Mouse (Mus musculus): ENCODE data around the gene Kcnb1.

GRCm38 (mm10) chr2:167181096-167181495 is 8.9 kb downstream of the Kcnb1 start:
- no peak for TF ChIP-seq CTCF (IDR thresholded peaks at IDR 0.05; ENCODE audit: control insufficient read depth, insufficient read depth, insufficient read length)
- no peak for TF ChIP-seq MAX (IDR thresholded peaks at IDR 0.05)
- TF ChIP-seq MYOD1 (IDR thresholded peaks at IDR 0.05; ENCODE audit: control insufficient read depth, insufficient read length, low read depth) = no peak
- no peak for TF ChIP-seq CEBPB (IDR thresholded peaks at IDR 0.05; ENCODE audit: low read depth)
- TF ChIP-seq FOSL1 (IDR thresholded peaks at IDR 0.05; ENCODE audit: insufficient read depth, low read length, poor library complexity, severe bottlenecking) = no peak
- no peak for TF ChIP-seq USF1 (IDR thresholded peaks at IDR 0.05; ENCODE audit: low read depth)
